Mouse (Mus musculus) olfactory bulb, adult 2 months (tissue): ENCODE data around the gene Parp9.

Source experiments
- CTCF ChIP-seq: fragments of 200-500 bp; IDR thresholded peaks from 2 replicates; pipeline ENCODE4 v1.5.1; 2012; ENCODE audit warnings: low read depth, mild to moderate bottlenecking, low read length, moderate library complexity; ENCODE audit not compliant: insufficient read depth
- POLR2A ChIP-seq: fragments of 200-500 bp; IDR thresholded peaks from 2 replicates; pipeline ENCODE4 v1.6.1; 2012; ENCODE audit warnings: mild to moderate bottlenecking, low read depth, low read length, moderate library complexity; ENCODE audit not compliant: insufficient read depth

GRCm38 (mm10) chr16:36008396-36008795 is 70.1 kb downstream of the Parp9 start:
- TF ChIP-seq CTCF (no peak), POLR2A (no peak)
